Mouse (Mus musculus) subcutaneous adipose tissue, adult 2 months (tissue): ENCODE data around the gene Cpa3. TPM values are rescaled to one million over a fixed set of nuclear protein-coding genes. Genes with fewer than 3 reads are reported as not detected.

ENCODE experiments used
- polyA plus RNA-seq: library from polyadenylated mRNA; depleted of rRNA; stranded (reverse); fragments of >200 nt; gene quantifications from 2 replicates; pipeline ENCODE4 v1.2.3, GENCODE M21; 2012; ENCODE audit warnings: low replicate concordance; rRNA removed

Gene Cpa3
- polyA plus RNA-seq: 0.67 and 3.0 TPM in 2 replicates

DNA sequence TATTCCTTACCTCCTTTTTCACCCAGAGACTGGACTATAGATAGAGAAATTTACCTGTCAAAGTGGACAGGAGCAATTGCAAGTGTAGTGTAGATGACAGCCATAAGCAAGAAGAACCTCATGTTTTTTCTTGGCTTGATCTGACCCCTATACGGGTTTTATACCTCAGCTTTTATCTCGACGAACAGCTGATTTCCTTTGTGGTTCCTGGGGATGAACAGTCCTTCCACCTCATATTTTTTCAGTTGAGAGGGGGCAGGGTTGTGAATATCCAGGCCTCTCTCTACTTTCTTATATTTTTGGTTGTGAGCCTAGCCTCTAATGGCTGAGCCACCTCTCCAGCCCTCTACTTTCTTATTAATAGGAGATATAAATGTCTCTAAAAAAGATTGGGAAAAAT is at the start of gene Cpa3:
Cpa3 (minus strand) TSS at position 132 of the 400 bp plus-strand sequence.

DNA sequence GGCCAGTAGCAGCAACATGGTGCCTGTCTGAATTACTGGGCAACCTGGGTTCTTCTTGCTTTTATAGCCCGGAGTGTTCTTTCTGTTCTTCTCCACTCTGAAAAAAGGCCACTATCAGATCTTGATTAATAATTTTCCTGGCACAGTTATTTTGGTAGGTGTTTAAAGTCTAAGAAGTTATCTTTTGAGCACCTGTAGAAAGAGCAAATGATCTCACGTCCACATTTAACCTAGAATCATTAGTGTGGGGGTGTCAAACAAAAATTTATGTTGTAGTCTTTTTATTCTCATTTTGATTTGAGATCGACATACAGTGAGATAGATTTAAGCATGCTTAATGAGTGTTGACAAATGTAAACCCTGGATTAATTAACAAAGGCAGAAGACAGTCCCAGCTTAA is 33.7 kb upstream of the Cpa3 start, which contains the start of gene Cpb1:
Cpb1 (minus strand) TSS at position 101 of the 400 bp plus-strand sequence.

Other genes starting within 250 kb of the Cpa3 start
- 12.9 and 23.7 TPM in 2 replicates for gene Hps3, start 206.9 kb downstream of the Cpa3 start, polyA plus RNA-seq
- gene Hltf, start 184.4 kb downstream of the Cpa3 start, polyA plus RNA-seq: 5.2 and 7.1 TPM in 2 replicates
- gene Gyg, start 86.9 kb downstream of the Cpa3 start, polyA plus RNA-seq: 53.9 and 104 TPM in 2 replicates
- gene Cpb1, start 33.6 kb upstream of the Cpa3 start, polyA plus RNA-seq: 0.21 TPM in 1 of 2 replicates, not detected in the other
- 0.09 and 0.53 TPM in 2 replicates for gene Agtr1b, start 125.0 kb upstream of the Cpa3 start, polyA plus RNA-seq